Mouse (Mus musculus) kidney, embryonic 14.5 days (tissue): Measurements from ENCODE around the gene Wnt1. TPM values are rescaled to one million over a fixed set of nuclear protein-coding genes. Genes with fewer than 3 reads are reported as not detected.
"Not testable (repeated sequence)": the region's sequence is repeated elsewhere in the genome, so short reads cannot be mapped to it uniquely, and the experiment has no call there.

Source experiments
- ATAC-seq: fragments of 200-750 bp; cut with Nextera tagmentation; 2 replicates; pipeline ENCODE4 v1.8.0; 2017; ENCODE audit warnings: moderate number of reproducible peaks, mild to moderate bottlenecking, moderate TSS enrichment, moderate library complexity; ENCODE audit not compliant: low FRiP score, low TSS enrichment
- H3K27ac ChIP-seq: fragments of 300-500 bp; sonication (generic); 2 replicates; pipeline ENCODE4 v1.5.1; 2014; ENCODE audit warnings: low read depth, mild to moderate bottlenecking, low read length, moderate library complexity, mixed read lengths
- H3K27me3 ChIP-seq: fragments of 300-500 bp; sonication (generic); 2 replicates; pipeline ENCODE4 v1.6.1; 2014; ENCODE audit warnings: mild to moderate bottlenecking, low read length; ENCODE audit not compliant: control insufficient read depth, insufficient read depth
- H3K36me3 ChIP-seq: fragments of 300-500 bp; sonication (generic); 2 replicates; pipeline ENCODE4 v1.6.1; 2014; ENCODE audit warnings: low read length, mixed read lengths; ENCODE audit not compliant: control insufficient read depth, insufficient read depth
- H3K4me1 ChIP-seq: fragments of 300-500 bp; sonication (generic); 2 replicates; pipeline ENCODE4 v1.6.1; 2014; ENCODE audit warnings: low read length, mixed read lengths; ENCODE audit not compliant: control insufficient read depth, insufficient read depth
- H3K4me2 ChIP-seq: fragments of 300-500 bp; sonication (generic); replicated peaks from 2 replicates; pipeline ENCODE4 v1.6.1; 2014; ENCODE audit warnings: low read depth, mild to moderate bottlenecking, low read length
- H3K4me3 ChIP-seq: fragments of 300-500 bp; sonication (generic); 2 replicates; pipeline ENCODE4 v1.5.1; 2014; ENCODE audit warnings: mild to moderate bottlenecking, low read length
- H3K9ac ChIP-seq: fragments of 300-500 bp; sonication (generic); 2 replicates; pipeline ENCODE4 v1.6.1; 2014; ENCODE audit warnings: low read depth, mild to moderate bottlenecking, low read length, moderate library complexity
- H3K9me3 ChIP-seq: fragments of 300-500 bp; sonication (generic); 2 replicates; pipeline ENCODE4 v1.6.1; 2016; ENCODE audit warnings: low read length; ENCODE audit not compliant: control insufficient read depth
- WGBS: fragments of 180-500 bp; shearing (Covaris S2); extraction: QIAGEN DNeasy Blood & Tissue Kit; methylation state at CpG from one replicate; pipeline ENCODE4 v1.1.7; 2014; 5-methylcytosine and 5-hydroxymethylcytosine counted together
- polyA plus RNA-seq: library from polyadenylated mRNA; unstranded; fragments of >200 nt; fragmentation: Nextera tagmentation; extraction: Ambion mirVana; gene quantifications from 2 replicates; pipeline ENCODE4 v1.2.1, GENCODE M21; 2014

The Wnt1 gene
- polyA plus RNA-seq, 1 experiment from 2014 or later, result not detected

DNA sequence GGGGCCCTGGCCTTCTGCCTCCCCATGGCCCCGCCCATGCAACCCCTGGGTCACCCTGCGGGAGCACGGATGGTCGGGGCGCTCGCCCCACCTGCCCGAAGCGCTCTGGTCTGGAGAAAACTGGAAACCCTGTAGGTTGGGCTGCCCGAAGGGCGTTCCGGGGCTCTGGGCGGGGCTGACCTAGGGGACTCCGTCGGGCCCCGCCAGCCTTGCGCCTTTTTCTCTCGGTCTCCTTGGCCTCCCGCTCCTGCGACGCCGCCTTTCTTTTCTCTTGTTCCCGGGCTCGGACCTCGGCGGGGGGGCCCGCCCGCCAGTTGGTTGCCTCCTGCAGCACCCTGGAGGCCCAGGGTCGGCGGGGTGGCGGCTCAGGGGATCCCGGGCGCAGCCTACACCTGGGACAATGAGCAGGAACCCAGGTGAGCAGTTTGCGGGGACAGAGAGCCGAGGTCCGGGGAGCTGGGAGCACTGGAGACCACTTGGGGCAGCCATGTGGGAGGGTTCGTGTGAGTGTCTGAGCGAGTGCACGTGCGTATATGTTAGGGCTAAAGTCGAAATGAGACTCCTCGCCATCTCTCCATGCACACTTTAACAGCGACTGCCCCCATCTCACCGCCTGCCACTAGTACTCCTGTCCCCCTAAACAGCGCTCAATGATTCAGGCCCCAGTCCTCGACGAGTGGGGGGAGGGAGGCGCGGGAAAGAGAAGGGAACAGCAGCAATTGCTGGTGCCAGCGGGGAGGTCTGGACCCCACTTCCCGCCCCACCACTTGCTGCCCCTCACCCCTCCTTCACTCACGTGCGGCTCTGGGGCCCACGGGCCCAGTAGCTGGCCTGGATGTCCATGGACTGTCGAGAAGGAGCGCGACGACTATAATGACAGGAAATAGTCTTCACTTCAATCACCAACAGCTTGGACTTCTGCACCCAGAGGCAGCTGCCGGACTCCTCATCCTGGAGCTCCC is 17.4 kb downstream of the Wnt1 start:
- H3K27ac ChIP-seq, result no peak overlapping the region
- peak overlapping the region; percentile 58 for H3K4me2 ChIP-seq
- H3K4me1 ChIP-seq, result peaks cover 24% of the 10 kb centered on the region
- H3K9ac ChIP-seq, result peak overlapping the region; percentile 40
- under 1% methylated on average over 57 of the region's 58 CpGs for WGBS
- peaks cover 81% of the 10 kb centered on the region for H3K27me3 ChIP-seq
- H3K4me3 ChIP-seq, result peak overlapping the region; percentile 45
- no peaks in the 10 kb centered on the region for H3K36me3 ChIP-seq
- H3K9me3 ChIP-seq, result no peaks in the 10 kb centered on the region
- 0 out of 2 replicates have a peak, but pooled peaks have one; percentile 22 for ATAC-seq

DNA sequence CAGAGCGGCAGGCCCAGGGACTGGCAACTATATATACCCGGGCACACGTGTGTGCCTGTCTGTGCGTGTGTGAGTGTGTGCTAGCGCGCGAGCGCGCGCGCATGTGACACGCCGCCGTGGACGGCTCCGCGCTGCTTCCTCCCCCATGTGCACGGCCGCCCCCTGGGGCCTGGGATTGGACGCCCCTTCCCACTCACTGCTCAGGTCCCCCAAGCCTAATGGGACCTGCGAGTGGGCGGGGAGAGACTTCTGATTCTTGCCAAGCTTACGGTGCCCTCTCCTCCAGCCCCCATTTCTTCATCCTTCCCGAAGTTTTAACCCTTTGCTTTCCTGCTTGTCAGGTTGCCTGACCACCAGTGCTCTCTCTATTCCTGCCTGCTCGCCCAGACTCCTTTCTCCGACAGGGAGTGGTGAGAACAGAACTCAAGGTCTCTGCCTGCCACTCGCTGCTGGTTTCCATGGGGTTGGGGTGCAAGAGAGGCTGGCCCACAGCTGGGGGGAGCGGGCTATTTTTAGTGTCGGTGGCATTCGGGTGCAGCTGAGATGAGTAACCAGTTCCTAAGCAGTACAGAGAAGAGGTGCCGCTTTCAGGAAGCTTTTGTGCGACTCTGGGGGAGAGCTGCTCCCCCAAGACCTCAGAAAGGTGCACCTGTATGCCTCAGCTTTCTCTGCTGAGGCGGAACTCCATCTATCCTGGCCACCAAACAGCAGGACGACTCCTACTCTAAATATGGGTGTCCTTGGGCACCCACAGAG is 18.4 kb downstream of the Wnt1 start:
- WGBS, result 2% methylated on average over 24 of the region's 34 CpGs
- ATAC-seq, result no peak; the same call in 1 of the 2 replicates
- H3K9me3 ChIP-seq, result no peaks in the 10 kb centered on the region

DNA sequence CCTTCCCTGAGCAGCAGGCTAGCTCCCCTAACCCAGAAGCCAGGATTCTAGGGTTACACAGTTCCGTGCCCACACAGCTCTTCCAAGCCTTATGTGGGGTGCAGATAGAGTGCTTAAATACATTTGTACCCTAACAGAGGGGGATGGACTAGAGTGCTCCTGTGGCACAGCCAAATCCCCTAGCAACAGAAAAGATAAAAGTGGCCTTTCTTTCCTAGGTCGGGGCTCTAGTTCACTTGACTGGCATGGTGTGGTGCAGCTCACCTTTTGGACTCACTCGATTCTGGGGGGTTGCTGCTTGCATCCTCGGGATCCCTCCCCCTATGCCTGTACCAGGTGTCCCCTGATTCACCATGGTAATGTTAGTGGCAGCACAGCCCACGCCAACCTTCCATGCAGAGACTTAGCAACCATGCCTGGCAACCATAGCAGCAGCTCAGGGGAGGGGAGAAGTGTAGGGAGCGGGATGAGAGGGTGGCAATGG is 19.0 kb downstream of the Wnt1 start:
- no peaks in the 10 kb centered on the region for H3K9me3 ChIP-seq
- ATAC-seq, result no peak
- peak overlapping the region; percentile 45; the same call in 1 of the 2 replicates for H3K4me3 ChIP-seq
- peaks cover 17% of the 10 kb centered on the region for H3K4me1 ChIP-seq
- peak overlapping the region; percentile 58 for H3K4me2 ChIP-seq
- H3K36me3 ChIP-seq, result peaks cover 15% of the 10 kb centered on the region
- no peak overlapping the region for H3K9ac ChIP-seq
- H3K27me3 ChIP-seq, result peaks cover 65% of the 10 kb centered on the region
- WGBS, result 6% methylated on average over 6 of the region's 6 CpGs
- H3K27ac ChIP-seq, result no peak overlapping the region; the same call in 1 of the 2 replicates

More for the DNA sequence above, 18.4 kb downstream of the Wnt1 start:
- peaks cover 8% of the 10 kb centered on the region for H3K36me3 ChIP-seq
- no peak overlapping the region for H3K27ac ChIP-seq
- peak overlapping the region; percentile 40 for H3K9ac ChIP-seq
- H3K4me2 ChIP-seq, result peak overlapping the region; percentile 58
- peaks cover 71% of the 10 kb centered on the region for H3K27me3 ChIP-seq
- H3K4me1 ChIP-seq, result peaks cover 23% of the 10 kb centered on the region
- peak overlapping the region; percentile 45 for H3K4me3 ChIP-seq

DNA sequence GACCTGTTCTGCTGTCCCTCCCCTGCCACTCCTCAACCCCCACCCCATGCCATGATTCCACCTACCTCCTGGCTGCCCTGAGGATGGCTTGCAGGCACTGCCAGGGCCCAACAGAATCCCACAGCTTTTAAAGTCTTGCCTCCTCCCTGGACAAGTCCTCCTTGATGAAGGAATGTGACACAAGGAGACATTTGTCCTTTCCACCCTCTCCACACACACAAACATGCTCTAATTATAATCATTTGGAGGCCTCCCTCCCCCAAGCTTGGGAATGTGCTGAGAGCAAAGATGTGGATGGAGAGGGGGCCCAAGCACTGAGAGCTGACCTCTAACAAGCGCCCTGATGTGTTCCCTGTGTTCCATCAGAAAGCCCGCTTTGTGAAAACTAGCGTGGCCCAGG is 19.7 kb downstream of the Wnt1 start, which contains the start of gene Ddn:
TSS of gene Ddn (minus strand) at position 101 of the 400 bp plus-strand sequence.
- H3K36me3 ChIP-seq, result peaks cover 21% of the 10 kb centered on the region
- H3K4me3 ChIP-seq, result peak within 1 kb of the TSS; percentile 45
- peak within 1 kb of the TSS; percentile 40; the same call in 1 of the 2 replicates for H3K9ac ChIP-seq
- peak within 1 kb of the TSS; percentile 58 for H3K4me2 ChIP-seq
- ATAC-seq, result no peak
- WGBS, result 39% methylated on average over 3 of the region's 3 CpGs
- H3K27ac ChIP-seq, result no peak within 1 kb of the TSS; the same call in 1 of the 2 replicates
- H3K4me1 ChIP-seq, result peaks cover 17% of the 10 kb centered on the region
- peaks cover 58% of the 10 kb centered on the region for H3K27me3 ChIP-seq
- no peaks in the 10 kb centered on the region for H3K9me3 ChIP-seq

DNA sequence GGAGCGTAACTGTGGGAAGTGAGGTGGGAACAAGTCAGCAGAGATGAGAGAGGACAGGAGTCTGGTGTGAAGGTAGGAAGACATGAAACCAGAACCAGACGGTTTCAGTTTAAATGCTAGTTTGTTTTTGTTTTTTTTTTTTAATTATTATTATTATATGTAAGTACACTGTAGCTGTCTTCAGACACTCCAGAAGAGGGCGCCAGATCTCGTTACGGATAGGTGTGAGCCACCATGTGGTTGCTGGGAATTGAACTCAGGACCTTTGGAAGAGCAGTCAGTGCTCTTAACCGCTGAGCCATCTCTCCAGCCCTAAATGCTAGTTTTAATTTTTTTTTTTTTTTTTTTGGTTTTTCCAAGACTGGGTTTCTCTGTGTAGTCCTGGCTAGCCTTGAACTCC is 20.6 kb downstream of the Wnt1 start:
- WGBS, result 77% methylated on average over 6 of the region's 6 CpGs
- H3K4me3 ChIP-seq, H3K27ac ChIP-seq, H3K9me3 ChIP-seq, ATAC-seq, H3K9ac ChIP-seq, H3K4me2 ChIP-seq: not testable (repeated sequence)
- H3K4me1 ChIP-seq, result peaks cover 17% of the 10 kb centered on the region
- H3K27me3 ChIP-seq, result peaks cover 49% of the 10 kb centered on the region
- H3K36me3 ChIP-seq, result peaks cover 27% of the 10 kb centered on the region

DNA sequence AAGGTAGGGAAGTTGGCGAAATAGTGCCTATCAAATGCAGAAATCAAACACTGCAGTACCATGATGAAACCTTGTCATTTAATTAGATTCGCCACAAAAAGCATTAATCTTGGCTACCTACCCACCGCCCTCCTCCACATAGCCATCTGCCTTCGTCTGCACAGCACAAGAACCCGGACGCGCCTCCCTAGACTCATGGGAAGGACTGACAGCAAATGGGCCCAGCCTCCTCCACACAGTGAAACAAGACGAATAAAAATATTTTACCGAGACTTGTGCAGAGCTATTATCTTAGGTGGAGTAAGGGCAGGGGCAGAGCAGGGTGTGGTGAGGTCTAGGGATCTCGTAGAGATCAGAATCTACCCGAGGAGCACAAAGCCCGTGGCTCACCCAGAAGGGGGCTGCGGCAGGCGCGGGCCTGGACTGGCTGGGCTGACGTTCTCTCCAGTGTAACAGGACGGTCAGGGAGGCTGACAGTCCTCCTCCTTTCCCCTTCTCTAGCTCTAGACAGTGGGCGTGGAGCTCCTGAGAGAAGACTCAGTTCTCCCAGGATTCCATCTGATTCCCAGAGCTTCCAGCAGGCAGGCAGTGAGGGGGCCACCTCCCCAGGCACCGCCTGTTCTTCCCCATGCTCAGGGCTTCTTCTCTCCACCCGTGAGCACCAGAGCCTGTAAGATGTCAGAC is 23.2 kb downstream of the Wnt1 start:
- H3K4me2 ChIP-seq, result no peak overlapping the region
- no peak overlapping the region for H3K4me3 ChIP-seq
- H3K36me3 ChIP-seq, result peaks cover 41% of the 10 kb centered on the region
- peaks cover under 1% of the 10 kb centered on the region; the same call in 1 of the 2 replicates for H3K4me1 ChIP-seq
- no peak overlapping the region for H3K27ac ChIP-seq
- no peaks in the 10 kb centered on the region for H3K9me3 ChIP-seq
- no peak for ATAC-seq
- H3K27me3 ChIP-seq, result peaks cover 23% of the 10 kb centered on the region
- H3K9ac ChIP-seq, result no peak overlapping the region
- WGBS, result 88% methylated on average over 20 of the region's 20 CpGs

DNA sequence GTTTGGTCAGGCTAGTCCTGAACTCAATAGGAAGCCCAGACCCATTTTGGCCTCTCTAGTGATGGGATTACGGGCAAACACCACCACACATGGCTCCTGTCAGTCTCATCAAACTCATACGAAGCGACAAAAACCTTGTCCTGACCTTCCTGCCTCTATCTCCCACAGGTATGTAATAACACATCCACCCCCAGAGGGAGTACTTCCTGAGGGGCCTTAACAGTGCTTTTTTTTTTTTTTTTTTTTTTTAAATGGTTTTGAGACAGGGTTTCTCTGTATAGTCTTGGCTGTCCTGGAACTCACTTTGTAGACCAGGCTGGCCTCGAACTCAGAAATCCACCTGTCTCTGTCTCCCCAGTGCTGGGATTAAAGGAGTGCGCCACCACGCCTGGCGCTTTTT is 28.5 kb downstream of the Wnt1 start:
- no peaks in the 10 kb centered on the region for H3K27me3 ChIP-seq
- H3K4me2 ChIP-seq, result no peak overlapping the region
- H3K4me3 ChIP-seq, result no peak overlapping the region
- no peak for ATAC-seq
- no peak overlapping the region for H3K27ac ChIP-seq
- WGBS, result 90% methylated on average over 7 of the region's 7 CpGs
- H3K9ac ChIP-seq, result no peak overlapping the region
- H3K4me1 ChIP-seq, result no peaks in the 10 kb centered on the region
- peaks cover 54% of the 10 kb centered on the region for H3K36me3 ChIP-seq
- no peaks in the 10 kb centered on the region for H3K9me3 ChIP-seq

DNA sequence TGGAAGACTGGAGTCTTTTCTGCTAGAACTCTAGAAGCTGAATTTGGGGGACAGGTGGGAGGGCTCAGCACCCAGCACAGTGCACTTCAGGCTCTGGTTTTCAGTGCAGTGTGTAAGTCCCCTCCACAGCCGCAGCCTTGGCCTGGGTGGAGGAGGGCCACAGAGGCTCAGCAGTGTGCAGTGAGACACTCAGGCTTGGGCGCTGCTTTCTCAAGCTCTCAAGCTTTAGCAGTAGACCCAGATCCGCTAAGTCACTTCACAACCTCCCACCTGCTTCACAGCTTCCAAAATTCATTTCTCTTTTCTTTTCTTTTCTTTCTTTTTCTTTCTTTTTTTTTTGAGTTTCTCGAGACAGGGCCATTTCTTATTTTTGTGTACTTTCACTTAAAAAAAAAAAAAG is 31.3 kb downstream of the Wnt1 start:
- Histone ChIP-seq H3K27ac (no peak overlapping the region), H3K27me3 (no peaks in the 10 kb centered on the region), H3K4me2 (no peak overlapping the region), H3K9me3 (no peaks in the 10 kb centered on the region), H3K9ac (no peak overlapping the region), H3K36me3 (peaks cover 52% of the 10 kb centered on the region; the same call in 1 of the 2 replicates), H3K4me3 (no peak overlapping the region), H3K4me1 (no peaks in the 10 kb centered on the region)
- no peak for ATAC-seq
- 90% methylated on average over 4 of the region's 4 CpGs for WGBS
